ENCODE assay signal across 30 mouse cellular contexts in genomic region chrX:8884336-8884735, GRCm38 (mm10). TPM values are rescaled to one million over a fixed set of nuclear protein-coding genes. Genes with fewer than 3 reads are reported as not detected.
A peak's percentile ranks its signal among the peaks of the same experiment; 100 is the strongest.
DNase-seq lines count a peak whose midpoint lies in the region; ATAC-seq lines count a peak whose summit lies in the region.
"Had no signal": no experiment of that assay in that cellular context is flagged by ENCODE, and none has a peak within 500 bp of the region (broad histone marks: within the 10 kb centered on the region; RNA-seq: fewer than 3 reads in every experiment).

No protein-coding gene starts in this region.

- DNase-seq in 3T3-L1 (ENCODE audit: low read depth, low spot score) (peak; percentile 71), NIH3T3 (ENCODE audit: low read depth) (peak; percentile 3)
- peak; percentile 76 for DNase-seq in Muller cell, postnatal 12 days (ENCODE audit: inconsistent ontology term)
- no peak for DNase-seq in gastrocnemius, postnatal 36 days
- DNase-seq in cerebellum, postnatal 36 days = no peak
- DNase-seq: adrenal gland, adult 2 months; adrenal gland, adult 8-10 months; adrenal gland, postnatal 10 days; adrenal gland, postnatal 14 days; adrenal gland, postnatal 25 days; adrenal gland, postnatal 36 days; B cell, adult 2 months; cerebellum, adult 11 months; cerebellum, adult 11-12 months; cerebellum, adult 18-20 months; cerebellum, adult 2 months; cerebellum, adult 8-10 months; cerebellum, adult 9-10 months had no signal

- ATAC-seq in inflammation-experienced regulatory T-cells, adult 6 months = no peak
- ATAC-seq: activated CD4-positive, CD25-positive, alpha-beta regulatory T cell, adult 4 months; CD4-positive, CD25-positive, alpha-beta regulatory T cell, adult 4 months; Patski had no signal

- intact Hi-C loops in gastrocnemius, postnatal 36 days (cut with DNase I) = no loop called here

RNA-seq across cellular contexts. Expression of gene B630019K06Rik, which starts 7.8 kb away (rescaled TPM):
- total RNA-seq in gastrocnemius, postnatal 36 days (2021) = under 1 TPM; 0.36 to 0.42 TPM
- polyA plus RNA-seq in inflammation-experienced regulatory T-cells, adult 6 months (2017; shearing (Covaris generic)) = under 1 TPM; 0.18 to 0.30 (median 0.29) TPM
- total RNA-seq: CH12.LX, MEL had no signal

RNA-seq across cellular contexts. Expression of gene Gm5751, which starts 10.3 kb away (rescaled TPM):
- not detected for total RNA-seq in gastrocnemius, postnatal 36 days (2021)
- not detected for polyA plus RNA-seq in inflammation-experienced regulatory T-cells, adult 6 months (2017; shearing (Covaris generic))
- total RNA-seq: adrenal gland, adult 18-20 months; adrenal gland, adult 2 months; adrenal gland, adult 8-10 months; adrenal gland, postnatal 10 days; adrenal gland, postnatal 14 days; adrenal gland, postnatal 25 days; adrenal gland, postnatal 36 days; adrenal gland, postnatal 4 days; ES-E14 had no signal
- polyA plus RNA-seq: activated CD4-positive, CD25-positive, alpha-beta regulatory T cell, adult 4 months; adrenal gland, adult 2 months; brain, embryonic 14.5 days; C2C12; CD4-positive, CD25-positive, alpha-beta regulatory T cell, adult 4 months; Patski had no signal

RNA-seq across cellular contexts. Expression of gene Gm6592, which starts 40.5 kb away (rescaled TPM):
- not detected for total RNA-seq in gastrocnemius, postnatal 36 days (2021)
- polyA plus RNA-seq in inflammation-experienced regulatory T-cells, adult 6 months (2017; shearing (Covaris generic)) = not detected
- total RNA-seq: adrenal gland, adult 18-20 months; adrenal gland, adult 2 months; adrenal gland, adult 8-10 months; adrenal gland, postnatal 10 days; adrenal gland, postnatal 14 days; adrenal gland, postnatal 25 days; adrenal gland, postnatal 36 days; adrenal gland, postnatal 4 days; CH12.LX; ES-E14; G1E; MEL had no signal
- polyA plus RNA-seq: activated CD4-positive, CD25-positive, alpha-beta regulatory T cell, adult 4 months; adrenal gland, adult 2 months; brain, embryonic 14.5 days; C2C12; CD4-positive, CD25-positive, alpha-beta regulatory T cell, adult 4 months; cerebellum, adult 2 months; G1E; Patski had no signal

Comparison
In these comparisons a context has a peak if more than half of its experiments do, and no peak if none do; other contexts are left out.
1. DNase-seq: peak in 3T3-L1 (single experiment), Muller cell, postnatal 12 days (single experiment) and NIH3T3 (single experiment); none in gastrocnemius, postnatal 36 days (0 of 2) and cerebellum, postnatal 36 days (0 of 2).